Mouse (Mus musculus): ENCODE measurements around the gene Fam208a. TPM values are rescaled to one million over a fixed set of nuclear protein-coding genes. Genes with fewer than 3 reads are reported as not detected.

Fam208a gene
- polyA plus RNA-seq, 1 experiment, result 30.4 TPM

DNA sequence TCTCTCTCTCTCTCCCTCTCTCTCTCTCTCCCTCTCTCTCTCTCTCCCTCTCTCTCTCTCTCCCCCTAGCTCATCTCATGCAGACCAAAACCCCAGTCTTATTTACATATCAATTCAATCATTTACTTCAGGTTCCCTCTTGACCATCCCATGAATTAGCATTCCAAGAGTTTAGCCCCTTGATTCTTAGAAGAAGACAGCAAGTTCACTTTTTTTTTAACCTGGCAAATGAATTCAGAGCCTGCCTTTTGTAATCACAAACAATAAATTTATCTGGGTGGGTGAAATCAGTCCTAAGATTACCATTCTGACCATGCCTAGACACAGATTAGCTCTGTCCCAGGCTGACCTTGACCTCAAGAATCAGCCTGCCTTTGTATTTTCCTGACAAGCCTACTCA, 95.9 kb downstream of the Fam208a start:
- DNase-seq, result no peak

More for the DNA sequence above, 95.9 kb downstream of the Fam208a start:
- Histone ChIP-seq H3K27ac (ENCODE audit: insufficient read depth, low read length) (no peak overlapping the region), H3K4me1 (ENCODE audit: control insufficient read depth, insufficient read depth, low read length) (no peaks in the 10 kb centered on the region), H3K4me3 (replicated peaks; ENCODE audit: insufficient read depth, low read depth, low read length) (no peak overlapping the region), H3K27me3 (ENCODE audit: control insufficient read depth, insufficient read depth, low read length) (no peaks in the 10 kb centered on the region)
- no peak for TF ChIP-seq POLR2A (IDR thresholded peaks at IDR 0.05; ENCODE audit: borderline replicate concordance, insufficient read depth, low read length)
- no peak for TF ChIP-seq CTCF (IDR thresholded peaks at IDR 0.05; ENCODE audit: borderline replicate concordance, insufficient read depth, low read depth, low read length)

Other genes starting within 250 kb of the Fam208a start
- gene Ccdc66, start 79.6 kb downstream of the Fam208a start, polyA plus RNA-seq (2012; rRNA removed), result 11.0 and 12.4 TPM in 2 replicates
- gene Erc2, start 193.6 kb downstream of the Fam208a start, polyA plus RNA-seq (2012; rRNA removed), result 15.1 and 17.3 TPM in 2 replicates